Mouse (Mus musculus) lung, adult 2 months (tissue): ENCODE data around the gene Olfr172.

Experiments
- CTCF ChIP-seq: fragments of 200-500 bp; IDR thresholded peaks from 2 replicates; pipeline ENCODE4 v1.5.1; 2011; ENCODE audit warnings: mild to moderate bottlenecking, low read length, control low read depth; ENCODE audit not compliant: insufficient read depth
- POLR2A ChIP-seq: fragments of 200-500 bp; IDR thresholded peaks from 2 replicates; pipeline ENCODE4 v1.6.1; 2011; ENCODE audit warnings: low read depth, mild to moderate bottlenecking, control low read depth, low read length, borderline replicate concordance; ENCODE audit errors: extremely low read depth

GRCm38 (mm10) chr16:58728176-58728671 is 34.8 kb downstream of the Olfr172 start:
- TF ChIP-seq POLR2A (no peak), CTCF (no peak)
